Mouse (Mus musculus) right cerebral cortex, postnatal 10 days (tissue): ENCODE data around the gene Olfr549.

Source experiments
- DNase-seq, 2 experiments: peaks; one replicate each; pipeline ENCODE4 v3.0.0; 2021; ENCODE audit warnings: low spot score in 2 of 2

Olfr549 gene

DNA sequence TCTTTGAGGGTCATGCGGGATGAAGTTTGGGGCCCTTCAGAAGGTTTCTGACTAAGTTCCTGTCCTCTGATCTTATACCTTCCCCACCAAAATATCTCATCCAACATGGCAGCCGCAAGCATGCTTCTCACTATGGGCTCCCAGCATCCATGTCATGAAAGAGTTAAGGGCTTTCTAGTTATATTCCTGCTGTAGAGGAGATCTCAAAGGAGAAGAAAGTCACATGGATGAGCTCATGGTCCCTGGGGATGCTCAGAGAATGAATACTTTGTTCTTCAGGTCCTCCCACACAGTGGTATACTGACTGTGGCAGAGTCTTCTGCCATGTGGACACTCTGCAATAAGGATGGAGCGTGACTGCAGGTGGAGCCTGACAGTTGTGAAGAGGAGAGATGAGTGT is at the start of gene Olfr549:
Gene Olfr549 (plus strand): TSS at position 301 of the 400 bp plus-strand sequence.
- no peak for DNase-seq

DNA sequence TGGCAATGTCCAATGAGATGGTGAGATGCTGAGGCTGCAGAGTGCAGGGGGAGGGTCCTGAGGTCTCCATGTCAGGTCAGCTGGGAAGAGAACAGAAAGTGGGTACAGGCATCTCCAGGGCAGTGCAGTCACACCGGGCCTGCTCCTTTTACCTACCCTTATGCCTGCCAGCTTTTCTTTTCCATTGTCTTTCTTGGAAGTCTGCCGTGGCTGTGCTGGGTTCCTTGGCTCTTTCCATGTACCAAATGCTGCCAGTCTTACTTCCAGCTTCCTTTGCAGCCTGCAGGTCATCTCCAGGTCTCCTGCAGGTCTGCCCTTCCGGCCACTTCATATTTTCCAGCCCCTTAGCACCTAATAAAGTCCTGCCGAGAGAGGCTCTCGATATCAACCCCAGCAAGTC is 47.7 kb upstream of the Olfr549 start:
- DNase-seq: no peak

DNA sequence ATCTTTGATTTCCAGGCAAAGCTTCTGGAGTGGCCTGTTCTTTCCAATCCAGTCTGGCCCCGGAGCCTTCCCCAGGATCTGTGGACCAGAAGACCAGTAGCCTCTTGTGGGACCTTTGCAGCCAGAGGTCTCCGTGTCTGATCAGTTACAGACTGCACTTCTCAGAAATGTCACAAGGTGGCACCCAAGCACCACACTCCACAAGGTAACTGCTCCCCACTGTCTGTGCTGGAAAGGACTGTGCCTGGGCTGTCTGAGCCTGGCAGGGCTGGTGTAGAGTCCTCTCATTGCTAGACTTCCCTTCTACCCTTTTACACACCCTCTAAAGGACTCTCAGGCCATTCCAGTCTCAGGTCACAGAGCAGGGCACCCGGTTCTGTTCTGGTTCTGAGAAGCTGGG is 42.8 kb upstream of the Olfr549 start:
- DNase-seq: peak; percentile 82 to 86

DNA sequence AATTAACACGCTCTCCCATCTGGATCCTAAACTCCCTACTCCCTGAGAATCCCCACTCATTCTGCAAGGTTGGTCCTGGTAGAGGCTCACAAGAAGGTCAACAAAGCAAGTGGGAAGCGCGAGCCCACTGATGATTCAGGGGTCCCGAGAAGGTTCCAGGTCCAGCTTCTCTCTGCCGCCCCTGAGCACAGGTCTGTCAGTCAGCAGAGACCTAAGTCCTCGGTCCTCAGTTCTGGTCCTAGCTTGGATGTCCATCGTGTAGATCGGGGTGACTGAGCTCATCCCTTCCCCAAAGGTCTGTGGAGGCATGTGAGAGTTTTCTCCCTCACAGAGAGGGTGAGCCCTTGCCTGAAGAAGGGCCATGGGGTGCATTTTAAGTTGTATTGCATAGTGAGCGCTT is 41.6 kb upstream of the Olfr549 start:
- DNase-seq: no peak

DNA sequence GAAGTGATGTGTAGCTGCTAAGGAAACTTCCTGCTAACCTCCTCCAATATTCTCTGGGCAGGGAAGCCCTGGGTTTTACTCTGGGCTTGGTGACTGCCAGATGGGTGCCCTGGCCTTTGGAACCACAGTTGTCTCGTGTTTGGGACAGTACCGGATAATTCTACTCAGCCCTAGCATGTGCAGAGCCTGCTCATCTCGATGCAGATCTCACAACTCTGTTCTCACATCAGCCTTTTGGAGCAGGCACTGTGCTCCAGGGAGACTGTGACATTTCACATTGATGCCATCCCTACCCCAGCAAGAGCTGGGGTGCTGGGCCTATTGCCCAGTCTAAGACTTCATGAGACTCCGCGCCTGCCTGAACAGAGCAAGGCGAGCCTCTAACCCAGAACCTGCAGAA is 41.0 kb upstream of the Olfr549 start:
- DNase-seq: no peak

DNA sequence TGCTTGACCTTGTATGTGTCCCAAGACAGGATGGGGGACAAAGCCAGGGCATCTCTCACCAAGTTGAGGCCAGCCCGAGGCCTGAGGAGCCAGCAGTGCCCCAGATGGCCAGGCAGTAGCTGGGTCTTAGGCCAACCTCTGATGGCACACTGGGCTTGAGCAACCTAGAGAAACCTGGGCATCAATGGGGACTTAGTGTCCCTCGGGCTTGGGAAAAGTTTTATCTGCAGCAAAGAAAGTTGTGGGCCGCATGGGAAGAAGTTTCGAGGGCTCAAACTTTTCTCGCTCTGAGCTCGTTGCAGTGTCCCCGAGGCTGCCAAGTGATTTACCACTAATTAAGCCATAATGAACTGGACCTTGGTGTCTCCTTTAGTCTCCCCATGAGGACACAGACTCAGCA is 39.9 kb upstream of the Olfr549 start:
- DNase-seq: no peak

DNA sequence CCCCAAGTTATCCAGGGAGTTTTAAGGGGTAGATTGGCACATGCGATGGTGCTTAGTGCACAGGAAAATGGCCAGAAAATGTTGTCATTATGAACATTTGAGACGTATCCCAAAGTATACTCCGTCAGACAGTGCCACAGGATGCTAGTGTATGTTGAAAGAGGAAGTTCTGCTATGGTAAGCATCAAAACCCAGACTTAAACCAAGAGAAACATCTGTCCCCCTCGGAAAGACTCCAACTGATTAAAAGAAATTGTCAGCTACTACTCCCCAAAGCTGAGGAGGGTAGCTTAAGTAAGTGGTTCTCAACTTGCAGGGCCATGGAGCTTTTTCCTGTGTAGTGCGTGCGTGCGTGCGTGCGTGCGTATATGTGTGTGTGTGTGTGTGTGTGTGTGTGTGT is 37.7 kb upstream of the Olfr549 start:
- DNase-seq: no peak

DNA sequence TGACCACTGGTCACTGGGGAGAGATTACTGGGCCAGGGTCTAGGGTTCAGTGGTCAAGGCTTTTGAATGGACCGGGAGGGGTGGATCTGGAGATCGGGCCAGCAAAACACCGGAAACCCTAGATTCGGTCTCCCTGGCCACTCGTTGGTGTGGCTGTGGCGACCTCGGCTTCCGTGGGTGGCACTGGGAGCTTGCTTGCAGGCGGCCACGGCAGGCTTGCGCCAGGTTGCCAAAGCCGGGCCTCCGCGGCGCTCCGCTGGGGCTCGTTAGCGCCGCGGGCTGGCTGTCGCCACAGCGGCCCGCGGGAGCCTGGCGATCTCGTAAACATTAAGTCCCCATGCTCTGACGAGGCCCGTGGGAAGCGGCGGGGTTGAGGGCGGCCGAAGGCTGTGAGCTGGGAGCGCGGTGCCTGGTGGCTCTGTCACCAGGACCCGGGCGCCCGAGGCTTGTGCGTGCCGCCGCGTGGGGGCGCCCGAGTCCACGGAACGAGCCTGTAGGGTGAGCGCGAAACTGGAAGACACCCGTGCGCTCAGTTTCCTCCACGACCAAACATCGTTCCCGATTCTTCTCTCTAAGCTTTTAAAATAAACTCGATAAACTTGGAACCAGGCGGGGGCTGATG is 36.7 kb upstream of the Olfr549 start:
- DNase-seq: peak; percentile 86 to 92

DNA sequence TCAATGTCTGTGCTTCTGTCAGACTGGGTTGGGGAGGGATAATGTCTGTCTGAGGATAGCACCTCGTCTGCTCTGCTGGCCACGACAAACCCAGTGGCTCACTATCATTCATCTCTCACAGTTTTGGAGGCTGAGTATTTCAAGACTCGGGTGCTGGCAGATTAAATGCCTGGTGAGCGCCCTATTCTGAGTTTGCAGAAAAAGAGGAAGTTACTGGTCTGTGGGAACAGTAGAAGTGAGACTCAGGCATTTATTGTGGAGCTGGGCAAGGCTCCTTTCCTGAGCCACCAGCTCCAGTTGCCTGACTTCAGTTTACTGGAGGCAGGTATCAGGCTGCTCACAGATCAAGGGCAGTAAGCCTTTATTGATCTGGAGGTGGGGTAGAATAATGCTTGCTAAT is 35.5 kb upstream of the Olfr549 start:
- DNase-seq: no peak

DNA sequence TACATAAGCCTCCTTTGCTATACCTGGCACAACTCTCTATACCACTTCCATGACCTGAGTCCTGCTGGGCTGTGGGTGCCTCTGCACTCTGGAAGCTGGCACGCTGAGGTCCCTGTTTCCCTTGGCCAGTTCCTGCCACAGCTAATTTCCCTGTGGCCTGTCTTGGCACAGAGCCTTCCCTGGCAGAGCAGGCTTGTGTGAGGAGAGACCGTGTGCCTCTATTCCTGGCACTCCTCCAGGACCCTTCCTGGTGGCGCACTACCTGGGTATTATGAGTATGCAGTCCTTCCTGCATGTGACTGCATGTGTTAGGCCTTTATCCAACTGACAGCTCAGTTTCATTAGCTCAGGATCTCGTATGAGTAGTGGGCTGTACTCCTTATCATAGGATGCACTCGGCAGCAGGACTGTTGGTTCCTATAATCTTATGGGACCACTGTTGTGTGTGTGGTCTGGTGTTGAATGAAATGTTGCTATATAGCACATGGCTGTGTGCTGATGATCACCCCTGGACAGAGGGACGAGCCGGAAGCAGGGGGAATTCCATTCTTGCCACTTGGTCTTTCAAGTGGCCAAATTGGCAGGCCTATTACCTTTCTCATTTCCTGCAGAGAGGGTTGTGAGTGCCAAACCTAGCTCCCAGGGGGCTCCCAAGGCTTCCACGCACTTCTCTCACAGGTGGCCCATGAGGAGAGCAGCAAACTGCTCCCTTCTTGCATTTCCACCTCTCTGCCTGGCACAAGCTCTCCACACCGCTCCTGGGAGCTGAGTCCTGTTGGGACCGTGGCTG is 33.2 kb upstream of the Olfr549 start:
- peak; percentile 34 to 37 for DNase-seq

DNA sequence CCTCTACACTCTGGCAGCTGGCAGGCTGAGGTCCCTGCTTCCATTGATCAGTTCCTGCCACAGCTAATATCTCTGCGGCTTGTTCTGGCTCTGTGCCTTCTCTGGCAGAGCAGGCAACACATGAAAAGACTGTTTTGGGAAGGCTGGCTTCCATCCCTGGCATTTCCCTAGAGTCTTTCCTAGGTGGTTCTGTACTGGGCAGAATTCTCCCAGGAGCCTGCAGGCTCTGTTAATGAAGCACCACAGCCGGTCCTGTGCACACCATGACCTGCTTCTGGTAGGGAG is 32.7 kb upstream of the Olfr549 start:
- DNase-seq: peak; percentile 60 to 66

DNA sequence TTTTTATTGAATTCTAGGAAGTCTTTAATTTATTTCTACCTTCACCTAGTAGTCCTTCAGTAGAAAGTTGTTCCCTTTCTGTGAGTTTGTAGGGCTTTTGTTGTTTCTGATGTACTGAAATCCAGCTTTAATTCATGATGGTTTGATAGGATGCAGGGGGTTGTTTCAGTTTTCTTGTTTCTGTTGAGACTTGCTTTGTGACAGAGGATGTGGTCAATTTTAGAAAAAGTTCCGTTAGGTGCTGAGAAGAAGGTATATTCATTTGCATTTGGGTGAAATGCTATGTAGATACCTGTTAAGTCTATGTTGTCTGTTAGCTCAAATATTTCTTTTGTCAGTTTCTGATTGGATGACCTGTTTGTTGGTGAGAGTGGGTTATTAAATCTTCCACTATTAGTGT is 20.6 kb upstream of the Olfr549 start:
- no peak for DNase-seq

DNA sequence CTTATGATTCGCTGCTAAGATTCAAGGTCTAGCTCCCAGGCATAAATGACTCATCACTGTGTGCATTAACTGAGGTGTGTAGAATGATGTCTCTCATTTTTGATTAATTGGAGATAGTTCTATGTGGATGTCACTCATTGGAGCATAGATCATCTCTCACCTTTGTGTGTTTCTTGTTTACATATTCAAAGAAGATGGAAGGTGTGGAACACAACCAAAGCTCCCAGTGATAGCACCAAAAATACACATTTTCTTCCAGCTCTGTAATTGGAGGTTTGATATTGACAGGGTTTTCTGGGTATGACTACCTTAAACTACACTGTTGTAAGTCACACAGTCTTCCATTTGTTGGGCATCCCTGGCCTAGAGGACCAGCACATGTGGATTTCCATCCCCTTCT is 15.2 kb upstream of the Olfr549 start, which contains the start of gene Olfr547:
Gene Olfr547 (plus strand): TSS at position 301 of the 400 bp plus-strand sequence.
- DNase-seq: no peak

DNA sequence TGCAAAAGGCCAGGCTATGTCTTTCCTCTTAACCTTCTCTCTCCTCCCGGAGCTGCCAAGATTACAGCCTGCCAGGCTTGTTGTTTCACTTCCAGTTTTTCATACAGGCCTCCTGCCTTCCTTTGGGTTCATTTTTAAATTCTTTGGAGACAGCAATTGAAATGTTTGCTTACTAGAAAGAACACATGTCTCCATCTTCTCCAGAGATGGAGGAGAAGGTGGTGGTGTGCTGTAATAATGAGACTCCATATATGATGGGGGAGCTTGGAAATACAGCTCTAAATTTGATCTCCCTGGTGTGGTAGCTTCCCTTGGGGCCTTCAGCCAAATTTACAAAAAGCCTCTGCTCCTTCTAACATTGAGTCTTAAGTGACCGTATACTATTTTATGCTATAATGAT is 9.1 kb upstream of the Olfr549 start, which contains the start of gene Olfr548-ps1:
Gene Olfr548-ps1 (plus strand): TSS at position 301 of the 400 bp plus-strand sequence.
- DNase-seq: no peak

DNA sequence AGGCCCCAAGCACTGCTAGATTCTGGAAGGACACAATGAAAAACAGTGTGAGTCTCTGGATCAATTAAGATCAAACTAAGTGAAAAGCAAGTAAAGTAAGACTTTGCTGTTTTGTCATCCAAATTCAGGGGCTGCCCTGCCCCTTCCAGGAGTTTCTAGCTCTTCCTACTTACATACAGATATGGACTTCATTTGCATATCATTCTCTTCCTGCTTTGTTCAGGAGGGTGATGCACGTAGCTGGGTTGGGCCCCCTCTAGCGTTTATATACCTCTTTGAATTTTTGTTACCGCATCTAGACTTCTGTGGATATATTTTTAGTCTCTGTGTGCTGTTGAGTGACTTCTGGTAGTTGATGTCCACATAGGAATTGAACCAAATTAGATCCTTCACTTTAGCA is 8.4 kb upstream of the Olfr549 start:
- DNase-seq: no peak

DNA sequence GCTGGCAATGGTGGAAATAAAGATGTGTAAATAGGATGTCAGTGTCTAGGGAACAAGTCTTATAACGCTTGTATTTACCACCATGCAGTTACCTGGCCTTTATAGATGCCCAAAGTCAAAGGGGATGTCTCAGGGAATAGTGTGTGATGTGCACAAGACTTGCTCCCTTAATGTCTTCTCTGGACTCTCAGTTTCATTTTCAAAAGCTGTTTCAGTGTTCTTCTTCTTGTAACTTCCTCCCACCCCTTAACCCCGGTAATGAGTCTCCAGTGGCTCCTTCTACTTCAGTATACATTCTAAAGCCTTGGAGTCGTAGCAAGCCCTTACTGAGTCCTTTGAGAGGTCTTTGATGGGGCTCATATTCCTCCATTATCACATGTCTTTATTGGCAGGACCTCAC is 3.6 kb downstream of the Olfr549 start:
- no peak for DNase-seq

DNA sequence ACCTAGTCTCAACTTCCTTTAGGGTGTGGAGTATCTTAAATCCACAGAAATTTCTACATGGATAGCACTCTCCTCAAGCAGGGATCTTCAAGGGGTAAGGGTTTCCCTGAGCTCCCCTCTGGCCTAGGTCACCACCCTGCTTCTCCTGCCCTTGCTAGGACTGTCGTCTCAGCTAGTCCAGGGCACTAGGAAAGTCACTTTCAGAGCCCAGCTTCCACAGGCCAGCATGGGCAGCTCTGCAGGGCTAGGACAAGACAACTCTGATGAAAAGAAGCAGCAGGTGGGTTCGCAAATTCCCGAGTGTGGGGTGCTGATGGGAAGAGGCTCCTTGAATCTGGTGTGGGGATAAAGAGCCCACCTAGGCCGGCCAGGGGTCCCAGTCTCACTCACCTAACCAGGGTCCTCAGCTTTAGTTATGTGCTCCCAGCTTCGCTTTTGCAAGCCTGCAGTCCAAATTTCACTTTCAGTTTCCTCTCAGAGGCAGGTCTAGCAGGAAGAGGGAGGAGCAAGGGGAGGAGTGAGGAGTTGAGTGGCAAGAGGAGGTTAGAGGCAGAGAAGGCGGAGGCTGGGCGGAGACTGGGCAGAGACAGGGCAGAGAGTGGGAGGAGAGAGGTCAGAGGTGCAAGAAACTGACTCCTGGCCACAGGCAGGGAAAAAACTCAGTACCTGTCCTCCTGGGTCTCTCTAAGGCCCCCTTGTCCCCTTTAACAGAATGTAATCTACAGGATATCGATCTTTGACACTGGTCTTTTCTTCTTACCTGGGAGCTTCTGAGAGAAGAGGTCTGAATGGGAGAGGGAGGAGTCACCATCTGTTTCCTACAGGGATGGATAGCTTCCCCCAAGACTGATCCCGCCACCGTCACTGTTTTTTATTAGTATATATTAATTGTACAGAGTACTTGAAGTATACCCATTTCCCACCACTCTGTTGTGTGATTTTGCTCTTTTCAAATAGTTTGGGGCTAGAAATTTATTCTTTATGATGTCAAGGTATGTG is 15.6 kb downstream of the Olfr549 start, which contains the start of gene Trim21:
Gene Trim21 (minus strand): TSS at position 488 of the 999 bp plus-strand sequence.
- peak; percentile 67 to 68 for DNase-seq

DNA sequence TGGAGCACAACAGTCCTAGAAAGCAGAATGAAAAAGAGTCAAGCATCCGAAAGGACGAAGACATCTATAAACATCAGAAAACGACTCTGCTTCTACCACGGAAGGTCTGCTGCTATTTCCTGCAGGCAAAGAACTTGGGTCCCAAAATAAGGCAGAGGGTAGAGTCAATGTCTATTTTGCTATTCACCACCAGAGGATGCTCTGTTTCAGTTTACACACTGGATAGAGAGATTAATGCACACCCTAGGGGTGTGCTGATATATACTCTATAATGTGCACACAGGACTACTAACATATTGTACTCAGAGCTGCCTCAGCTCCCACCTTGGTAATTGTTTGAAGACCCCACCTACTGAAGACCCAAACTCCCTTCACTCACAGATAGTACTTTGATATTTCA is 16.5 kb downstream of the Olfr549 start:
- no peak for DNase-seq

DNA sequence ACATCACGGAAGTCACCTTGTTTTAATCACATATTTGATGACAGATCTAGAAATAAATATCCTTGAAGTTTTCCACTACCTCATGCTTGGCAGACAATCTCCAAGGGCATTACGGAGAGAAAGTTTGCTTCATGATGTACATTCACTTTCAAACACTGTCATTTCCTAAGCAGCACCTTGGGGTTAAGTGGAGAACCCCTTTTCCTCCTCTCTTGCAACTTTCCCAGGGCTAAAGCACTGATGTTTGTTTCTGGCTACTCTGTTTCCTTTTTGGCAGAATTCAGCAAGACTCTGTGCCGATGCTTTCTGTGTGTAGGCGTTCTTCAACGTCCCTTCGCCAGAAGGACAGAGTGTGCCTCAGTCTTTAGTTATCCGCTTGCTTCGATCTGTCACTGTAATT is 21.5 kb downstream of the Olfr549 start, which contains the start of gene Olfr550:
Gene Olfr550 (plus strand): TSS at position 301 of the 400 bp plus-strand sequence.
- no peak for DNase-seq

DNA sequence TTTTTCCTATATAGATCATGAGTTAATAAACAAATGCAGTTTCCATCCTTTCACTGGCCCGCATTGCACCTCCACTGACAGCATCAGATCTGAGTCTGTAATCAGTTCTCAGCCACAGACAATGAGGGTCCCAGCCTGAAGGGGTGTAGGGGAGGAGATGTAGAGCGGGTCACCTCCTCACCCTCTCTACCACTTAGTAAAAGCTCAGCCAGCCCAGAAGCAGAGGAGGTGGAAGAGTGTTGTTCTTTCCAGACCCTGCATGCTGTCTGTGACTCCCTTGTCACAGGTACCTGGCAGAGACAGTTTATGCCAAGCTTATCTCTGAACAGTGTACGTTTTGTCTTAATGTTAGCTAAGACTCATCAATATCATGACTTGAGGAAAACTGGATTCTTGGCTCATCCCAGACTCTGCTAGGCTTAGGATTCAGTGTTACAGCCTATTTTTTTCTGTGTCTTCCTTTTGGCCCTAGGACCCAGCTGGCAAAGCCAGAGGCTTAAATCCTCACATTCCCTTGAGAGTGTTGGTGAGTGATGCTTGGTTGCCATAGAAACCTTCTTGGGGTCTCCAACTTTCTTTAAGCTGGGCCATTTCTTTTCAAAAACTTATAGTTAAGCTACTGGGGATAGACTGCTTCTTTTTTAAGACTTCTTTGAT is 23.6 kb downstream of the Olfr549 start:
- DNase-seq: no peak

DNA sequence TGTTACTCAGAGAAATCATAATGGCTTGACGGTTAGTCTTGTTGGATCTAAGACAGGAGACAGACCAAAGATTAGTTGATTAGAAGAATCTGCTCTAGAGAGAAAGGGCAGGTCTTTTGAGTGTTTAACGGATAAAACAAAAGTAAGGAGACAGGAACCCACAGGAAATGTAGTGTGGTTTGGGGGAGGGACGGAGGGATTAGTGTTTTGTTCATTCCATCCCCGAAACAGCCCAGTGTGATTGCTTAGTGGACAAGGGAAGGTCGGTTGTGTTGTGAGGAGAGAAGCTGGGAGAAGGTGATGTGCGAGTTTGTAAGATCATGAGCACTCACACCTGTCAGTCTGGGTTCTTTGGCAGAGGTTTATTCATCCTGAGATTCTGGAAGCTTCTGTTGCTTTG is 26.3 kb downstream of the Olfr549 start:
- no peak for DNase-seq

DNA sequence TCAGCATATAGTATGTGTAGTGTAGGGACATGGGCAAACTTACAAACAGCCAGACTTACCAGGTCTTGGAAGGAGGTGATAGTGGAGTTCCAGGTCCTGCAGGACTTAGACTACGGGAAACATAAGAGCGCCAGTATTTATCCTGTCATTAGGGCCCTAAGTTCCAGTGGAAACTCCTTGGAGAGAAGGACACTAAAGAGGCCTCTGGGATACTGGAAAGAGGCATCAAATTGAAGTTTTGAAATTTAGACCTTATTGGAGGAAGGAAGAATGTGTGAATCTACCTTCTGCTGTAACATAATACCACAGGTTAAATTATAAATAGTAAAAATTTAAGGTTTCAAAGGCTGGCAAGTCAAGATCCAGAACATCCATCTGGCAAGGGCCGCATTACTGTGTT is 42.1 kb downstream of the Olfr549 start, which contains the start of gene Olfr551:
Gene Olfr551 (minus strand): TSS at position 101 of the 400 bp plus-strand sequence.
- DNase-seq: no peak
